Mouse (Mus musculus): Measurements from ENCODE around the gene Cebpg. TPM values are rescaled to one million over a fixed set of nuclear protein-coding genes. Genes with fewer than 3 reads are reported as not detected.

The Cebpg gene
- polyA plus RNA-seq, 1 experiment from 2014 or later: 38.1 TPM

GRCm38 (mm10) chr7:35080843-35081338 is 24.5 kb upstream of the Cebpg start:
- Histone ChIP-seq H3K27ac (replicated peaks; ENCODE audit: low read depth, low read length) (no peak overlapping the region), H3K27me3 (ENCODE audit: control insufficient read depth, insufficient read depth, low read length) (no peaks in the 10 kb centered on the region), H3K4me1 (ENCODE audit: control insufficient read depth, insufficient read depth, low read length) (peaks cover 7% of the 10 kb centered on the region), H3K36me3 (ENCODE audit: control insufficient read depth, insufficient read depth, low read length) (no peaks in the 10 kb centered on the region), H3K4me3 (ENCODE audit: low read depth, low read length) (no peak overlapping the region), H3K4me2 (ENCODE audit: low read depth, severe bottlenecking) (0 out of 2 replicates have a peak overlapping the region, but pooled peaks have one; percentile 10), H3K9me3 (ENCODE audit: control insufficient read depth, low read length) (no peaks in the 10 kb centered on the region), H3K9ac (ENCODE audit: low read length) (no peak overlapping the region)
- ATAC-seq (ENCODE audit: insufficient number of reproducible peaks, low FRiP score, low TSS enrichment, low read depth): no peak
- DNase-seq (ENCODE audit: low spot score): peak; percentile 40
- WGBS: 31% methylated on average over 10 of the region's 10 CpGs

- no peak for DNase-seq (ENCODE audit: low spot score)
- ATAC-seq (ENCODE audit: insufficient number of reproducible peaks, low FRiP score, low TSS enrichment, low read depth): no peak
- 49% methylated on average over 5 of the region's 5 CpGs for WGBS
- Histone ChIP-seq H3K27me3 (ENCODE audit: control insufficient read depth, insufficient read depth, low read length) (no peaks in the 10 kb centered on the region), H3K4me3 (ENCODE audit: low read depth, low read length) (no peak overlapping the region), H3K4me2 (ENCODE audit: low read depth, severe bottlenecking) (no peak overlapping the region), H3K27ac (replicated peaks; ENCODE audit: low read depth, low read length) (no peak overlapping the region), H3K9me3 (ENCODE audit: control insufficient read depth, low read length) (no peaks in the 10 kb centered on the region), H3K9ac (ENCODE audit: low read length) (no peak overlapping the region), H3K4me1 (ENCODE audit: control insufficient read depth, insufficient read depth, low read length) (peaks cover 7% of the 10 kb centered on the region; the same call in 1 of the 2 replicates), H3K36me3 (ENCODE audit: control insufficient read depth, insufficient read depth, low read length) (no peaks in the 10 kb centered on the region)
Observed at GRCm38 (mm10) chr7:35076645-35077044, 20.3 kb upstream of the Cebpg start.

- Histone ChIP-seq H3K4me3 (ENCODE audit: low read depth, low read length) (no peak overlapping the region), H3K27me3 (ENCODE audit: control insufficient read depth, insufficient read depth, low read length) (no peaks in the 10 kb centered on the region), H3K27ac (replicated peaks; ENCODE audit: low read depth, low read length) (no peak overlapping the region), H3K4me2 (ENCODE audit: low read depth, severe bottlenecking) (no peak overlapping the region), H3K36me3 (ENCODE audit: control insufficient read depth, insufficient read depth, low read length) (no peaks in the 10 kb centered on the region), H3K4me1 (ENCODE audit: control insufficient read depth, insufficient read depth, low read length) (no peaks in the 10 kb centered on the region), H3K9me3 (ENCODE audit: control insufficient read depth, low read length) (no peaks in the 10 kb centered on the region), H3K9ac (ENCODE audit: low read length) (no peak overlapping the region)
- ATAC-seq (ENCODE audit: insufficient number of reproducible peaks, low FRiP score, low TSS enrichment, low read depth): no peak
- no peak for DNase-seq (ENCODE audit: low spot score)
- WGBS: 86% methylated on average over 8 of the region's 8 CpGs
Observed at GRCm38 (mm10) chr7:35066640-35067212, 10.4 kb upstream of the Cebpg start.

- no peaks in the 10 kb centered on the region for H3K9me3 ChIP-seq (ENCODE audit: control insufficient read depth, low read length)
- no peak for ATAC-seq (ENCODE audit: insufficient number of reproducible peaks, low FRiP score, low TSS enrichment, low read depth)
- no peak overlapping the region for H3K27ac ChIP-seq (replicated peaks; ENCODE audit: low read depth, low read length)
- H3K36me3 ChIP-seq (ENCODE audit: control insufficient read depth, insufficient read depth, low read length): no peaks in the 10 kb centered on the region
- WGBS: 51% methylated on average over 3 of the region's 3 CpGs
- H3K27me3 ChIP-seq (ENCODE audit: control insufficient read depth, insufficient read depth, low read length): no peaks in the 10 kb centered on the region
- no peak overlapping the region for H3K4me3 ChIP-seq (ENCODE audit: low read depth, low read length)
- H3K9ac ChIP-seq (ENCODE audit: low read length): no peak overlapping the region
- H3K4me1 ChIP-seq (ENCODE audit: control insufficient read depth, insufficient read depth, low read length): no peaks in the 10 kb centered on the region
- no peak overlapping the region for H3K4me2 ChIP-seq (ENCODE audit: low read depth, severe bottlenecking)
- DNase-seq (ENCODE audit: low spot score): no peak
Observed at GRCm38 (mm10) chr7:35065958-35066357, 9.6 kb upstream of the Cebpg start.

- no peak overlapping the region for H3K9ac ChIP-seq (ENCODE audit: low read length)
- no peak overlapping the region for H3K4me2 ChIP-seq (ENCODE audit: low read depth, severe bottlenecking)
- no peaks in the 10 kb centered on the region for H3K27me3 ChIP-seq (ENCODE audit: control insufficient read depth, insufficient read depth, low read length)
- no peaks in the 10 kb centered on the region for H3K4me1 ChIP-seq (ENCODE audit: control insufficient read depth, insufficient read depth, low read length)
- H3K4me3 ChIP-seq (ENCODE audit: low read depth, low read length): no peak overlapping the region
- no peaks in the 10 kb centered on the region for H3K36me3 ChIP-seq (ENCODE audit: control insufficient read depth, insufficient read depth, low read length)
- H3K9me3 ChIP-seq (ENCODE audit: control insufficient read depth, low read length): no peaks in the 10 kb centered on the region
- no peak for ATAC-seq (ENCODE audit: insufficient number of reproducible peaks, low FRiP score, low TSS enrichment, low read depth)
- 88% methylated on average over 14 of the region's 14 CpGs for WGBS
- H3K27ac ChIP-seq (replicated peaks; ENCODE audit: low read depth, low read length): no peak overlapping the region
- no peak for DNase-seq (ENCODE audit: low spot score)
Observed at GRCm38 (mm10) chr7:35064286-35065258, 8.2 kb upstream of the Cebpg start.

- Histone ChIP-seq H3K27me3 (ENCODE audit: control insufficient read depth, insufficient read depth, low read length) (no peaks in the 10 kb centered on the region), H3K4me1 (ENCODE audit: control insufficient read depth, insufficient read depth, low read length) (0 out of 2 replicates have a peak, but pooled peaks cover 4% of the 10 kb centered on the region), H3K27ac (replicated peaks; ENCODE audit: low read depth, low read length) (no peak overlapping the region), H3K9me3 (ENCODE audit: control insufficient read depth, low read length) (no peaks in the 10 kb centered on the region), H3K4me3 (ENCODE audit: low read depth, low read length) (no peak overlapping the region), H3K9ac (ENCODE audit: low read length) (no peak overlapping the region), H3K4me2 (ENCODE audit: low read depth, severe bottlenecking) (no peak overlapping the region), H3K36me3 (ENCODE audit: control insufficient read depth, insufficient read depth, low read length) (no peaks in the 10 kb centered on the region)
- DNase-seq (ENCODE audit: low spot score) (no peak), ATAC-seq (ENCODE audit: insufficient number of reproducible peaks, low FRiP score, low TSS enrichment, low read depth) (no peak)
- 69% methylated on average over 5 of the region's 5 CpGs for WGBS
Observed at GRCm38 (mm10) chr7:35059467-35059866, 3.1 kb upstream of the Cebpg start.

- Histone ChIP-seq H3K9ac (ENCODE audit: low read length) (no peak overlapping the region), H3K4me2 (ENCODE audit: low read depth, severe bottlenecking) (no peak overlapping the region), H3K9me3 (ENCODE audit: control insufficient read depth, low read length) (no peaks in the 10 kb centered on the region), H3K4me3 (ENCODE audit: low read depth, low read length) (no peak overlapping the region), H3K4me1 (ENCODE audit: control insufficient read depth, insufficient read depth, low read length) (0 out of 2 replicates have a peak, but pooled peaks cover 4% of the 10 kb centered on the region), H3K36me3 (ENCODE audit: control insufficient read depth, insufficient read depth, low read length) (no peaks in the 10 kb centered on the region), H3K27ac (replicated peaks; ENCODE audit: low read depth, low read length) (no peak overlapping the region), H3K27me3 (ENCODE audit: control insufficient read depth, insufficient read depth, low read length) (no peaks in the 10 kb centered on the region)
- 69% methylated on average over 1 of the region's 1 CpGs for WGBS
- no peak for DNase-seq (ENCODE audit: low spot score)
- no peak for ATAC-seq (ENCODE audit: insufficient number of reproducible peaks, low FRiP score, low TSS enrichment, low read depth)
Observed at GRCm38 (mm10) chr7:35058329-35058728, 2.0 kb upstream of the Cebpg start.

GRCm38 (mm10) chr7:35057569-35057968 is 1.2 kb upstream of the Cebpg start:
- H3K4me3 ChIP-seq (ENCODE audit: low read depth, low read length): no peak overlapping the region
- ATAC-seq (ENCODE audit: insufficient number of reproducible peaks, low FRiP score, low TSS enrichment, low read depth) (no peak), DNase-seq (ENCODE audit: low spot score) (no peak)
- no peaks in the 10 kb centered on the region for H3K36me3 ChIP-seq (ENCODE audit: control insufficient read depth, insufficient read depth, low read length)
- no peak overlapping the region for H3K27ac ChIP-seq (replicated peaks; ENCODE audit: low read depth, low read length)
- no peak overlapping the region for H3K9ac ChIP-seq (ENCODE audit: low read length)
- WGBS: 81% methylated on average over 4 of the region's 4 CpGs
- H3K27me3 ChIP-seq (ENCODE audit: control insufficient read depth, insufficient read depth, low read length): no peaks in the 10 kb centered on the region
- 0 out of 2 replicates have a peak, but pooled peaks cover 4% of the 10 kb centered on the region for H3K4me1 ChIP-seq (ENCODE audit: control insufficient read depth, insufficient read depth, low read length)
- H3K4me2 ChIP-seq (ENCODE audit: low read depth, severe bottlenecking): no peak overlapping the region
- no peaks in the 10 kb centered on the region for H3K9me3 ChIP-seq (ENCODE audit: control insufficient read depth, low read length)

Data from limb, embryonic 11.5 days (tissue).